In the genomic region with DNA sequence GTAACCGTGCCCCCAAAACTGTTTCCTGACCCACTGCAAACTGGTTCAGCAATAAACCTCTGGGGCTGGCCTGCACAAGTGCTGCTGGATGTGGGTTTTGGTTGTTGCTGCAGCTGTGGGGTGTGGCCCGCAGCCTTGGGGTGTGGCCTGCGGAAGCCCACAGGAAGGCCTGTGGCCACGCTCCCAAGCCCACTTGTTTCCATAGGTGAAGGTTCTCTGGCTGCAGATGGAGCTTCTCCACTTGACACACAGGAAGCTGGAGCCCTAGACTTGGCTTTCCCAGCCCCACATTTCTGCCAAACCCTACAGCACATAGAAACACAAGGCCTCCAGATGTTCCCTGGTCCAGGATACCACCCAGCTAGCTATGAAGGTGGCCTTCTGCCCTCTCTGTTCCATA, we compare ENCODE assay signal across 8 mouse cellular contexts. TPM values are rescaled to one million over a fixed set of nuclear protein-coding genes. Genes with fewer than 3 reads are reported as not detected.
DNase-seq lines count a peak whose midpoint lies in the region; ATAC-seq lines count a peak whose summit lies in the region.

No protein-coding gene starts in this region.

- ATAC-seq in megakaryocyte-erythroid progenitor cell, adult 5-6 weeks (replicated peaks; ENCODE audit: low FRiP score, low TSS enrichment, poor library complexity, severe bottlenecking): peak; percentile 91

- DNase-seq in urinary bladder, postnatal 14 days (ENCODE audit: low spot score): peak; percentile 25
- no peak for DNase-seq in urinary bladder, adult 2 months (ENCODE audit: low spot score)
- peak; percentile 58 to 67 for DNase-seq in heart, postnatal 10 days
- no peak for DNase-seq in retina, embryonic 14.5 days (ENCODE audit: low spot score)
- no peak for DNase-seq in adrenal gland, postnatal 10 days
- no peak for DNase-seq in left cerebral cortex, postnatal 4 days
- no peak for DNase-seq in adrenal gland, adult 2 months

- intact Hi-C loops in heart, postnatal 10 days (cut with DNase I): loop anchor here (10.0 kb wide), 1 partner anchor 91 kb away; a partner anchor contains a TSS
- intact Hi-C loops in left cerebral cortex, postnatal 4 days (cut with DNase I): no loop called here

RNA-seq across cellular contexts. Expression of a gene that starts 25.6 kb away (rescaled TPM):
- 0.06 and 0.07 TPM in 2 replicates for polyA plus RNA-seq in urinary bladder, adult 2 months (2012; rRNA removed)
- total RNA-seq in heart, postnatal 10 days (2021): under 1 TPM; 0.05 TPM
- total RNA-seq in megakaryocyte-erythroid progenitor cell, adult 5-6 weeks (2014; fragmentation: Nextera tagmentation): not detected in 2 replicates
- total RNA-seq in megakaryocyte-erythroid progenitor cell, adult 5-6 weeks (2017): not detected in 2 replicates
- under 1 TPM; 0.06 to 0.12 TPM for total RNA-seq in adrenal gland, postnatal 10 days (2021)
- not detected for total RNA-seq in left cerebral cortex, postnatal 4 days (2021)
- total RNA-seq in adrenal gland, adult 2 months (2021): under 1 TPM; 0.24 to 0.55 TPM
- 0.02 TPM in 1 of 2 replicates, not detected in the other for polyA plus RNA-seq in adrenal gland, adult 2 months (2012; rRNA removed)

Comparison
In these comparisons a context has a peak if more than half of its experiments do, and no peak if none do; other contexts are left out.
1. DNase-seq: peak in urinary bladder, postnatal 14 days (single experiment) and heart, postnatal 10 days (2 of 2); none in urinary bladder, adult 2 months (single experiment), retina, embryonic 14.5 days (single experiment), adrenal gland, postnatal 10 days (single experiment), left cerebral cortex, postnatal 4 days (single experiment) and adrenal gland, adult 2 months (single experiment).